Mouse (Mus musculus): ENCODE data around the gene Espn.

The Espn gene

GRCm38 (mm10) chr4:152178344-152178864 is 26.2 kb upstream of the Espn start:
- ATAC-seq (ENCODE audit: low TSS enrichment), result peak; percentile 22; the same call in 1 of the 2 replicates

DNA sequence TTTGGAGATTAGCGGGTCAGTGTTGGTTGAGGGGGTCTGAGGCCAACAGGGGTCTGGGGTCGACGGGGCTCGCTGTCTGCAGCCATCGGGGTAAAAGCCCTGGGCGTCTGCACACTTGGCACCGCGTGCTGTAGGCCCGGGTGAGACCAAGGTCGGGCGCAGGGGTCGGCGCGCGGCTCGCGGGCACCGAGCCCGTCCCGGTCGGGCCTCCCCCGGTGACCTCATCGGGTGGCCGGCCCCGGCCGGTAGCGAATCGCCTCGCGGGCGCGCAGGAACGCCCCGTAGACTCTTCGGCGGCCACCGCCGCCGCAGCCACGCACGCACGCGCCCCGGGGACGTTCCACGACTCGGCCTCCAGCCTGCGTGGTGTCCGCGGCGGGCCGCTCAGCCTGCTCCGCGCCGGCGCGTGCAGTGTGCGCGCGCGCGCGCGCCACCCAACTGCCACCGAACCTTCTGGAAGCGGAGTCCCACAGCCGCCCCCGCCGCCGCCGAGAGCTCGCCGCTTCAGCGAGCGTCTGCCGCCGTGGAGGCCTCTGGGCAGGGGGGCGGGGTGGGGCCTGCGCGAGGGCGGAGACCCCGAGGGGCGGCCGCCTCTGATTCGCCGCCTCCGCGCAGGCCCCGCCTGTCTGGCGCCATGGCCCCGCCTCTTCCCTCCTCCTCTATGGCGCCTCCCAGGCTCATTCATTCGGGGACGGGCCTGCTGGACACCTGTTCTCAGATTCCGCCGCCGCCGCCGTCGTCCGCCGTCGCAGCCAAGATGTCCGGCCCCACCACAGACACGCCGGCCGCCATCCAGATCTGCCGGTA is 25.6 kb upstream of the Espn start, which contains the start of gene Acot7:
Gene Acot7 (plus strand): TSS at position 598 of the 807 bp plus-strand sequence.
- peak; percentile 80 for ATAC-seq (ENCODE audit: low TSS enrichment)

DNA sequence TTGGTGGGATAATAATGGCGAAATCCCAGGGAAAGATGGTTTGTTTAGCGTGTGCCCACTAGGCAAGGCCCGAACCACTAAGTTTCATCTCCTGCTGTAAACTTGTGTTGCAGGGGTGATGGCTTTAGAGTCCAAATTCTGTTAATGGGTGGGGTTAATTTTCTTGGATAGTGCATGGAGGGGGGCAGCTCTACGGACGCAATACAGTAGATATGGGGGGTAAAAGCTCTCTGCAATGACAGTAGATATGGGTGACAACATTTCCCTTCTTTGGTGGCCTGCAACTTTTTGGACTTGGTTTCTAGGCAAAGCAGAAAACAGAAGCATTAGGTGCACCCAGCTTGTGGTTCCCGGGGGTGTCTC is 25.0 kb upstream of the Espn start:
- no peak for ATAC-seq (ENCODE audit: low TSS enrichment)

DNA sequence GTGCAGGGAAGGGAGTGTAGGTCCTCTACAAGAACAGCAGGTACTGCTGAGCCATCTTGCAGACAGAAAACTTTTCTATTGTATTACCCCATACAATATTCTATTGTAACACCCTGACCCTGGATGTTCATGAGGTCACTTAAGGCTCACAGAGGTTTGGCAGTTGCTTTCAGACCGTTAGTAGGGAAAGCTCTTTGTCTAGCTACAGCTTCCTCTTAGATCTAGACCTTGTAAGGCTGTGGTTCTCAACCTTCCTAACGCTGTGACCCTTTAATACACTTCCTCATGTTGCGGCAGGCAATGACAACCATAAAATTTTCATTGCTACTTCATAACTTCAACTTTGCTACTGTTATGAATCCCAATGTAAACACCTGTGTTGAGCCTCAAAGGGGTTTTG is 24.5 kb upstream of the Espn start:
- no peak for ATAC-seq (ENCODE audit: low TSS enrichment)

- ATAC-seq (ENCODE audit: low TSS enrichment), result no peak
Observed at GRCm38 (mm10) chr4:152173956-152174355, 21.8 kb upstream of the Espn start.

DNA sequence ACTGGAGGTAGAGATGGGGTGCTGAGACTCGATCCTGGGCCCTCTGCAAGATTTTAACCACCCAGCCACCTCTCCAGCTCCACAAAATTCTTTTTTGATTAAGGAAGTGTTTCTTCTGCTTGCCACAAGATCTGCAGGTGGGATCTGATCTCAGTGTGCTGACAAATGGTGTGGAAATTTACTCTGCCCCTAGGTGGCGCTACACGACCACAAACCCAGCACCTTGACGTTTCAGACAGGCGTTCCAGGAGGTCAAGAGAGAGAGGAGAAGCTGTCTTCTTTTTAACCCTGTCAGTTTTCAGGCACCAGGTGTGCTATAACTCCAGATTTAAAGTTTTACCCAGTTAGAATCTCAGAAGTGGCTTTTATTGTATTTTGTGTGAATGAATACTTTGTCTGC is 20.9 kb upstream of the Espn start:
- ATAC-seq (ENCODE audit: low TSS enrichment), result no peak

DNA sequence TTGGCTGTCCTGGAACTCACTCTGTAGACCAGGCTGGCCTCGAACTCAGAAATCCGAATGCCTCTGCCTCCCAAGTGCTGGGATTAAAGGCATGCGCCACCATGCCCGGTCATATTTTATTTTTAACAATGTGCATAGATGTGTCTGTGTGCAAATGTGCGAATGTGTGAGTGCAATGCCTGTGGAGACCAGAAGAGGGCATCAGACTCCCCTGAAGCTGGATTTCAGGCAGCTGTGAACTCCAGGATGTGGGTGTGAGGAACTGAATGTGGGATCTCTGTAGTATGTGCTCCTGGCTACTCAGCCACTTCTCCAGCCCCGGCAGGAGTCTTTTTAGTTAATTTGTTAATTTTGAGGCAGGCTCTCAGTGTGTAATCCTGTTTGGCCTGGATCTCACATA is 19.4 kb upstream of the Espn start:
- ATAC-seq (ENCODE audit: low TSS enrichment), result no peak

- no peak for ATAC-seq (ENCODE audit: low TSS enrichment)
Observed at GRCm38 (mm10) chr4:152170286-152170685, 18.1 kb upstream of the Espn start.

DNA sequence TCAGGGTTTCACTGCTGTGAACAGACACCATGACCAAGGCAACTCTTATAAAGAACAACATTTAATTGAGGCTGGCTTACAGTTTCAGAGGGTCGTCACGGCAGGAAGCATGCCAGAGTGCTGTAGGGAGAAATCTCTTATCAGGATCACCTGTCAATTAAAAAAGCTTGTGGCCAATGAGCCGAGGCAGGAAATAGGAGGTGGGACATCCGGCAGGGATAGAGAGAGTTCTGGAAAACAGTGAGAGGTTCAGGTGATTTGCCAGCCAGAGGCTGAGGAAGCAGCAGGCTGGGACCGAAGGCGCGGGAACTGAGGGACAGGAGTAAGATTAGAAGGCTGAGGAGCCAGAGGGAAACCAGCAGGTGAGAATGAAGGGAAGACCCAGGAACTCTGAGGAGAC is 16.9 kb upstream of the Espn start:
- no peak for ATAC-seq (ENCODE audit: low TSS enrichment)

DNA sequence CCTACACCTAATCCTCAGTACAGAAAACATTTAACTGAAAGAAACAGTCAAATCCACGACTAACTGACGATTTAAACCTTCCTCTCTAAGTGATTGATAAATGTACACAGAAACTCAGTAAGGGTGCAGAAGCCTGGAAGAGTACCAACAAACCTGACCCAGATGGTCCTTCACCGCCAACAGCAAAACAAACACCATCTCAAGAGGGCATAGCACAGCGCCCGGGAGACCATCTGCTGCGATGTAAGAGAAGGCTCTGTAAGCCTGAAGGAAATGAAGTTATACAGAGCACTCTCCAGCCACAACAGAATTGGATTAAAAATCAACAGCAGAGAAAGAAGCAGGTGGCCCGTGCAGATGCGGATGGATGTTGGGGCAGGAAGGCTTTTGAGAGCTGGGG is 15.9 kb upstream of the Espn start:
- no peak for ATAC-seq (ENCODE audit: low TSS enrichment)

DNA sequence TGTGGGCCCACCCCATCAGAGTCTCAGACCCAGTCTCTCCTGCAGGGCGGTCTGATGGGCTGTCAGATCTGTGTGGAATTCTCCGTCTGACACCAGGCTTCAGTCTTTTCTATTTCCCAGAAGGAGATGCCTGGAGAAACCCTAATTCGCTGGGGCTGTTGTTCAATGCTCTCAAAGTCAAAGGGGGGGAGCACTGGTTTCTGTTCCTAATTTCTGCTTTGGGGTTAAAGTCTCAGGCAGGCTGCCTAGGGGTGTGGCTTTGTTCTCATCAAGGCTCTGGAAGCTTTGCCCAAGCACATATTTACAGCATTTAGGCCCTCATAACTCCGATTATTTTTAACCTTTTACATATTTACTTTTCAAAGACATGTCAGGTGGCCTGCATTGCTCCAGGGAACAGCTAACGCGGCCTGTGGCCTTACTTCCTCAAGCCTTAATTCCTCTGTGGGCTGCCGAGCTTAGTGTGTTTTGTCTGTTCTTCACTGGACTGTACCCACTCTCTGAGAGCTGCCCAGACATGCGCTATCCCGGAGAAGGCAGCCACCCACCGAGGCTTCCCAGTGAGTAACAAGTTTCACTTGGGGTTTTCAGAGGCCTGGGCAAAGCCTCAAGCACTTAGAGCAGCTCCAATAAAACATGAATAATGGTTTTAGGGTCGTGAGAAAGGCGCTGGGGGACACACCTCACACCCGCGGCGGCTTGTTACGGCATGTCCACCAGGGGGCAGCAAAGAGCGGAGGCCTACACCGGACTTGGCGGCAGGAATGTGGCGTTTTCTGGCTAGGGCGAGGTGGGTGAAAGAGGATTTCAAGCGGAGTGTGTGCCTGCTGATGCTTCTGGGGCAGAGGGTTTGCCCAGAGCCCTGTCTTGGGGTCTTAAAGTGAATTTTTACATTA is 13.1 kb upstream of the Espn start:
- peak; percentile 44; the same call in 1 of the 2 replicates for ATAC-seq (ENCODE audit: low TSS enrichment)

DNA sequence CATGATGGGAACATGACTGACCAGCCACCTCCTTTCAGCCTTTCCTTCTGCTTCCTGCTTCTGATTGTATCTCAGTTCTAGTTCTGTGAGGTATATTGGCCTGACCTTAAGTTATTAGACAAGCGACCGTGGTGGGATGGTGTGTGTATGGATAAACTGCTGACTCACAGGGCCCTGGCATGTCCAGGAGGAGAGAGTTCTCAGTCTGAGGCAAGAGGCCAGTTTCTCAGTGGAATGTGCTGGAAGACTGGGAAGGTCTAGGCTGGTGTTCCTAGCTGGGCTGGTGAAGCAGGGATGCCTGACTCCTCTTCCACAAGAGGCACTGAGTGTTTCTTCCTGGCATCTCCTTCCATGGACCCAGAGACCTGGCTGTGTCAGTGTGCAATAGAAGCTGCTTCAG is 10.6 kb upstream of the Espn start:
- no peak for ATAC-seq (ENCODE audit: low TSS enrichment)

- no peak for ATAC-seq (ENCODE audit: low TSS enrichment)
Observed at GRCm38 (mm10) chr4:152161601-152162000, 9.4 kb upstream of the Espn start.

DNA sequence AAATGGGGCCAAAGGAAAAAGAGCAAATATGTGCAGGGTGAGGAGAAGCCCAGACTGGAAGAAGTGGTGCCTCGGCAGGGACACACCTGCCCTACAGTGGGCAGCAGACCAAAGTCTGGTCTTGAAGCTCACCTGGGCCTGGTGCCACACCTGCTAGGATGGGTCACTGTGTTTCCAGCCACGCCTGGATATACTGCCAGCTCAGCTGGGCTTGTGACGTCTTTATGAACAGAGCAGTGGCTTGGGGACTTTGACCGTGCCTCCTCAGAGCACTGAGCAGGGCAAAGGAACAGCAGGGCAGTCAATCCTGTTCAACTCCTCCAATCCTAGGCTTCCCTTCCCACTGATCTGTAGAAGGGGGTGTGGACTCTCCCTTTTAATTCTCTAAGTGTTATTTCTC is 8.6 kb upstream of the Espn start:
- ATAC-seq (ENCODE audit: low TSS enrichment), result no peak

GRCm38 (mm10) chr4:152159285-152159678 is 7.1 kb upstream of the Espn start:
- ATAC-seq (ENCODE audit: low TSS enrichment), result no peak

- no peak for ATAC-seq (ENCODE audit: low TSS enrichment)
Observed at GRCm38 (mm10) chr4:152158585-152159284, 6.6 kb upstream of the Espn start, which contains the start of gene Hes2. Hes2 (plus strand) TSS chr4:152158867.

GRCm38 (mm10) chr4:152157779-152158584 is 5.8 kb upstream of the Espn start:
- ATAC-seq (ENCODE audit: low TSS enrichment), result no peak

DNA sequence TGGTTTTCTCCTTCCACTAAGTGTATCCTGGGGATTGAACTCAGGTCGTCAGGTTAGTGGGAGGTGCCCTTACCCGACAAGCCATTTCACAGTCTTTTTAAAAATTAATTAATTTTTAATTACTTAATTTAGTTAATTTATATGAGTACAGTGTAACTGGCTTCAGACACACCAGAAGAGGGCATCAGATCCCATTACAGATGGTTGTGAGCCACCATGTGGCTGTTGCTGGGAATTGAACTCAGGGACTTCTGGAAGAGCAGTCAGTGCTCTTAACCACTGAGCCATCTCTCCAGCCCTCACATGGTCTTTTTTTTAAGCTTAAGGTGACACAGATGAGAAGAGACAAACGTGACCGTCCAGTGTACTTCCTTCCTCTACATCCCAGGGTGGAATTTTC is 2.8 kb upstream of the Espn start:
- ATAC-seq (ENCODE audit: low TSS enrichment), result no peak

DNA sequence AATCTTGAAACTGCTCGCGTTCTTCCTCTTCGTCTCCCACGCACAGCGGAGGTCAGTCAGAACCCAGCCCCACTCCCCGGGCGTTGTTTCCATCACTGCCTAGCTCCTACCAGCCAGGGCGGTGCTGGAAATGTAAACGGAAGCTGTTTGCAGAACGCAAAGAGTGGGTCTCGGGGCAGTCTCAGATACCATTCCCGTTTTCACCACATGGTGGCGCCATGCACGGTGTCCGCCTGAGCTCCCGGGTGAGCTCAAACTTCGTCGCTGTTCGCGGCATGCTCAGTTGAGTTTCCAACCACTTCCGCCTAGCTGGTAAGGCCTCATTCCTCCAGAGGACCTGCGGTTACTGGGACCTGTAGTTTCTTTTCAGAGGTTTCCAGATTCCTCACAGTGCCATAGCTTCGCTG is 1.6 kb upstream of the Espn start:
- ATAC-seq (ENCODE audit: low TSS enrichment), result peak; percentile 64; the same call in 1 of the 2 replicates

- ATAC-seq (ENCODE audit: low TSS enrichment), result no peak
Observed at GRCm38 (mm10) chr4:152151451-152151965, 663 bp downstream of the Espn start.

- no peak for ATAC-seq (ENCODE audit: low TSS enrichment)
Observed at GRCm38 (mm10) chr4:152150546-152150945, 1.6 kb downstream of the Espn start.

Measured in frontal cortex, adult (tissue).